Mouse (Mus musculus) c-Kit-positive CD71-positive TER-119-negative erythroid progenitor cells, embryonic 14.5 days (primary cell): ENCODE results near the gene Dmrtc2.

Experiments used
- DNase-seq: peaks from one replicate; pipeline ENCODE4 v3.0.0-alpha.2; 2013; ENCODE audit warnings: low read depth

Dmrtc2 gene

DNA sequence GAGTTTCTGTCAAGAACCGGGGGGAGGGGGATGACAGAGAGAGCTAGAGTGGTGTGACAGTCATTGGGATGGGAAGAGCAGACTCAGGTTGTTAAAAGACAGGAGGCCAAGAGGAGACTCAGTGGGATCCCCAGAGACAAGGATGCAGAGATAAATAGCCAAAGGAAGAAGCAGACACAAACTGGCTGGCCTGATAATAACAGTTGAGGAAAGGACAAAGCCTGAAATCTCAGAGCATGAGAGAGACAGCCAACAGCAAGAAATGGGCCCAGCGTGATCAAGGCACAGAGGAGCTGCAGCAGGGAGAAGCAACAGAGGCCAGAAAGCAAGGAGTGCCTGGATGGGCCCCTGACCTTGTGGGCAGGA is 32.4 kb downstream of the Dmrtc2 start:
- DNase-seq, result no peak

DNA sequence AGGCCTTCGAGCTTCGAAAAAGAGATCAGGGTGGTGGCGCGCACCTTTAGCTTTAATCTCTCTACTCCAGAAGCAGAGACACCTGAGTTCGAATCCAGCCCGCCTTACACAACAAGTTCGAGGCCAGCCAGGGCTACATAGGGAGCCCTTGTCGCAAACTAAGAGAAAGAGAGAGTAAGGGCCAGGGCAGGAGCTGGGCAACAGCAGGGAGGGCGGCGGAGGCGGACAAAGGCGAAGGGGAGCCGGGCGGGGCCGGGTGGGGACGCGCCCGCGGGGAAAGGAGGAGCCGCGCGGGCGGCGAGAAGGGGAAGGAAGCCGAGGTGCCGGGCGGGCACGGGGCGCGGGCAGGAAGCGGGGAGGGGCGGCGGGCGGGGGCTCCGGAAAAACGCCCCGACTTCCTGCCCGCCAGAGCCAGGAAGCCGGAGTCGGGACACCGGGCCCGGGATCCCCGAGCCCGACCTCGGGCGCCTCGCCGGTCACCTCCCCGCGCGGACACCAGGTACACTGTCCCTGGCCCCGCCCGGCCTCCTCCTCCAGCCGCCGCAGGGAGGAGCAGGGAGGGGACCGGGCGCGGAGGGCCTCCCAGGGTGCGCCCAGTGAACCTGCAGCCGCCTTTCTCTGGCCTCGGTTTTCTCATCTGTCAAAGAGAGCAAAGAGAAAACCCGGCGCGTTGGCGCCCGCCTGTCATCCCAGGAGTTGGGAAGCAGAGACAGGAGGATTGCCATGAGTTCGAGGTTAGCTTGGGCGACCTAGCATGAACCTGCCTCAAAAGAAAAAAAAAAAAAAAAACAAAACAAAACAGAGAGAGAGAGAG is 33.0 kb downstream of the Dmrtc2 start, which contains the start of gene Arhgef1:
TSS of gene Arhgef1 (plus strand) at position 283 of the 814 bp plus-strand sequence.
- peak; percentile 52 for DNase-seq

DNA sequence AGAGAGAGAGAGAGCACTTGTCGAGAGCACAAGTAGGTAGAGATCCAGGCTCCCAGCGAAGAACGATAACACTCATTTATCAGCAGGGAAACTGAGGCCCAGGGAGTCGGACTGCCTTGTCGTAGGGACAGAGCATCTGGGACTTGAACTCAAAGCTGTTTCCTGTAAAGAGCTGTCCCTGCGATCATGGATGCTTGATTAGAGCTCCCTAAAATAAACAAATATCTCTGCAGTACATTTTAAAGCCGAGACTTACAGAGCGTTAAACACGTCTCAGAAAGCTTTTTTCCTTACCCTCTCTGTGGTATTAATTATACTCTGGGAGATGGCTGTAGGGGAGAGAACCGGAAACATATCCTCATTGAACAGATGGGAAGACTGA is 33.6 kb downstream of the Dmrtc2 start:
- DNase-seq, result no peak

DNA sequence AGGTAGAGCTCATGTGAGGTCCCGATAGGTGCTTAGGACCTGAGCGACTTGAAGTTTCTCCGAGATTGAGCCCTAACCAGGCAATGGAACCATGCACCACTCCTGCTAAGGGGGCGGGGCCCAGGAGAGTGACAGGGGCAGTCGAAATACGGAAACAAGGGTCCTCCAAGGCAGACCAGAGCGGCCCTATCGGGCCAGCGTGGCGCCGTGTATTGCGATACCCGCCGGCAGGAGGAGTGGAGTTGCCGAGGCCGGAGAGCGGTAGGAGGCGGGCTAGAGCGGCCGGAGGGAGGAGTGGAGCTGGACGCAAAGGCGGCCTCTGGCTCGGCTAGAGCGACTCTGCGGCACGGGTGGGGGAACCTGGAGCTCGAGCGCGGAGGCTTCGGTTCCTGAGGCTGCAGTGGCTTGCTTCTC is 34.2 kb downstream of the Dmrtc2 start:
- peak; percentile 95 for DNase-seq

DNA sequence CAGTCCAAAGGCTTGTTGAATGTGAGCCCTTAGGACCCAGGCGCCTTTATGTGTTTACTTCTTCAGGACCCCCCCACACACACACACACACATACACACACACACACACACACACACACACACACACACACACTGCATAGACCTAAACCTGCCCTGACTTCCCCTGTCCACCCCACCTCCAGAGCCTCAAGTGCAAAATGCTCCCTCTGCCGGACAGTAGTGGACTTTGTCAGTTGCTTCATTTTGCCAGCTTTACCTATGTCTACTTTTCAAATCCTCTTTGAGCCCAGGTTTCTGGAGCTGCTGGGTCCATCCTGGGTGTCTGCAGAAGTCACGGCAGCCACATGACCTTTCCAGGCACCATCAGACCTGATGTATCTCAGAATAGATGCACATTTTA is 35.1 kb downstream of the Dmrtc2 start:
- DNase-seq, result peak; percentile 75

DNA sequence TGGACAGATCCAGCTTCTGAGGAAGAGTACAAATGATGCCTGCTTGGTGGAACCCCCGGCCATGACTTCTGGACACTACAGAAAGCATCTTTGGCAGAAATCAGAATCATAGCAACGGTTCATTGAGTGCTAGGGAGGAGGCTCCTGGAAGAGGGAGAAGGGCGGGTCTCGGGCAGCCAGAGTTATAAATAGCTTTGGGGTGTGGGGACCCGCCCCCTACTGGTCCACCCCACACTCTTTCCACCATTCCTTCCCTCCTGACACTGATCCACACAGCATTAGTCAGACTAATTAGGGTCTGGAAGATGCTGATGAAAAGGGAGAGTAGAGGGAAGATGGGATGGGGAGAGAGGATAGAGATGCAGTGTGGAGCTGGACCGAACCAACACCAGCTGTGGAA is 36.7 kb downstream of the Dmrtc2 start:
- DNase-seq, result no peak

DNA sequence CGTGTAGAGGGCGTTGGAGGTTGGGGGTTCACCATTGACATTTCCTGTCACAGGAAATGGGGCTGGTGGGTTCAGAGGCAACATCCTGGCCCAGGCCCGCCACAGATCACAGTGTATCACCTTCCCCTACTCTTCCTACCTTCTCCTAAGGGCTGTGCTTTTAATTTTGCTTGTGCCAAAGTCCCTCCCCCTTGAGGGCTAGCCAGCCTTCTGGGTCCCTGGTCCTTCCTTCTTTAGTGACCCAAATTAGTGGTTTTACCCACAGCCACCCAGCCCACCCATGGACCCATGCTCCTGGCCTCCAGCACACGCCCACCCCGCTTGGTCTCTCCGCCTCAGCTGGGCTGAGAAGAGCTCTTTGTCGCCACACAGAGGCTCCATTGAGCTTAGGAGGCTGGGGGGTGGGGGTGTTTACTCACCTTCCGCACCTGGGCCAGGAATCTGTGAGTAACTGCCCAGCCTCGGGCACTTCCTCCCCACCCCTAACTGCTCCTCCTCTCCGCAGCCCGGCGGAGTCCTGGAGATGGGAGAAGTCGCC is 37.4 kb downstream of the Dmrtc2 start:
- DNase-seq, result no peak

DNA sequence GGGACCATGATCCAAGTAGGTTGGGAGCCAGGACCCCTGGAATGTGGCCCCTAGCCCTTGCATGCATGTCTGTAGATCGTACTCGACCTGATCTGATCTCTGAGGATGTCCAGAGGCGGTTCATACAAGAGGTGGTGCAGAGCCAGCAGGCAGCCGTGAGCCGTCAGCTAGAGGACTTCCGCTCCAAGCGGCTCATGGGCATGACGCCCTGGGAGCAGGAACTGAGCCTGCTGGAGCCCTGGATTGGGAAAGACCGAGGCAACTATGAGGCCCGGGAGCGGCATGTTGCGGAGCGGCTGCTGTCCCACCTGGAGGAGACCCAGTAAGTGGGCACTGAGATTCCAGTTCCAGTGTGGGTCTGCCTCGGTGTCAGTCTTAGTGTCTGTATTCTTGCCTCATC is 42.6 kb downstream of the Dmrtc2 start:
- no peak for DNase-seq

DNA sequence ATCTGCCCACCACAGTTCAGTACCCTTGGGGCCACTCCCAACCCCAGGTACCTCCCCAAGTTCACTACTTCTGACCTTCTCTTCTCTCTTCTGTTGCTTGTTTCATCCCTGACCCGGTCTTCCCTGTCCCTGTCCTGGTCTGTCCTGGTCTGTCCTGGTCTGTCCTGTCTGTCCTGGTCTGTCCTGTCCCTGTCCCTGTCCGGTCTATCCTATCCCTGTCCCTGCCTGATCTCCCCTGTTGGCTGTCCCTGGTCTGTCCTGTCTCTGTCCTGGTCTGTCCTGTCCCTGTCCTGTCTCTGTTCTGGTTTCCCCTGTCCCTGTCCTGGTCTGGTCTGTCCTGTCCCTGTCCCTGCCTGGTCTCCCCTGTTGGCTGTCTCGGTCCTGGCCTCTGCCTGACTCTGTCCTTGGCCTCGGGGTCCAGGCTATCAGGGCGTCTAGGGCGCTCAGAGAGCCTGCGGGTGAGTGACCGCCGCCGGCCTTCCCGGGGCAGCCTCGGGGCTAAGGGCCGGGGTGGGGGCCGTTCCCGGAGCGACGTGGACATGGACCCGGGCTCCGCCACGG is 49.0 kb downstream of the Dmrtc2 start:
- no peak for DNase-seq

DNA sequence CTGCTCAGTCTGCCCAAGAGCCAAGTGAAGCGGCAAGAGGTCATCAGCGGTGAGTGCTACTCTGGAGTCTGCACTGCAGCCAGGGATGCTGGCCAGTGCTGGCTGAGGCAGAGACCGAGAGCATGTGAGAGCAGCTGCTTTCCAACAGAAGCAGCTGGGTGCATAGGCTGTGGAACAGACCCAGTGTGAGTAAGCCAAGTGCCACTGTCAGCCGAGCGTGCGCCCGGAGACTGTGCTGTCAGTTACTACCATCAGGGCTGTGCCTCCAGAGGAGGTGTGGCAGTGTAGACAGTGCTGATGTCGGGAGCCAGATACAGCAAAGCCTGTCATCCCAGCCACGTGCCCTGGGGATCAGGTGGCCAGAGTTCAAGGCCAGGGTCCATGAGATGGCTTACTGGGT is 49.9 kb downstream of the Dmrtc2 start:
- DNase-seq, result no peak
